ENCODE assay signal across 27 mouse cellular contexts in the genomic region with DNA sequence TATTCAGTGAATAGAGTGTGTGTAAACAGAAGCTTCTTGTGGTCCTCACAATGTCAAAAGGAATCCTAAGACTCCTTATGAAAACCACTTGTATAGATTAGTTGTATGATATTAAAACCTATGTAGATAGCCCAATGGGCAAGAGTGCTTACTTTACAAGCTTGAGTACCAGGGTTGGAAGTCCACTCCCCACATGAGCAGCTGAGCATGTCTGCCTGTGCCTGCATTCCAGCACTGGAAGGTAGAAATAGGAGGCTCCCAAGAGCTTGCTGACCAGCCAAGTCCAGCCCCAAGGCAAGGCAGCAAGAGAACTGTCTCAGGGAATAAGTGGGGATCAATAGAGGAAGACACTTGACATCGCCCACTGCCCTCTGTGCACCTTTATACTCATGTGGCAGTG. TPM values are rescaled to one million over a fixed set of nuclear protein-coding genes. Genes with fewer than 3 reads are reported as not detected.
DNase-seq lines count a peak whose midpoint lies in the region; ATAC-seq and TF ChIP-seq lines count a peak whose summit lies in the region.
"Had no signal": no experiment of that assay in that cellular context is flagged by ENCODE, and none has a peak within 500 bp of the region (broad histone marks: within the 10 kb centered on the region; RNA-seq: fewer than 3 reads in every experiment).

No protein-coding gene starts in this region.

- H3K9ac ChIP-seq in kidney, embryonic 14.5 days (ENCODE audit: low read depth, low read length) = no peak overlapping the region
- H3K9ac ChIP-seq in liver, embryonic 13.5 days = no peak overlapping the region
- no peak overlapping the region for H3K9ac ChIP-seq in liver, embryonic 12.5 days
- H3K9ac ChIP-seq: embryonic facial prominence, embryonic 12.5 days; embryonic facial prominence, embryonic 15.5 days; forebrain, embryonic 12.5 days; forebrain, embryonic 15.5 days; heart, embryonic 13.5 days; hindbrain, embryonic 14.5 days had no signal

- H3K36me3 ChIP-seq in kidney, adult 2 months (ENCODE audit: control insufficient read depth, insufficient read depth, low read length) = no peaks in the 10 kb centered on the region
- peaks cover 4% of the 10 kb centered on the region; the same call in 1 of the 2 replicates for H3K36me3 ChIP-seq in kidney, embryonic 14.5 days (ENCODE audit: control insufficient read depth, insufficient read depth, low read length)
- peaks cover 44% of the 10 kb centered on the region for H3K36me3 ChIP-seq in liver, embryonic 13.5 days
- peaks cover 43% of the 10 kb centered on the region for H3K36me3 ChIP-seq in liver, embryonic 12.5 days
- no peaks in the 10 kb centered on the region for H3K36me3 ChIP-seq in E14TG2a.4 (ENCODE audit: insufficient read depth, low read length)
- H3K36me3 ChIP-seq: forebrain, embryonic 15.5 days had no signal

- no peak overlapping the region for H3K4me2 ChIP-seq in kidney, embryonic 14.5 days (replicated peaks; ENCODE audit: low read depth, low read length)
- H3K4me2 ChIP-seq in liver, embryonic 13.5 days = no peak overlapping the region
- H3K4me2 ChIP-seq in liver, embryonic 12.5 days = no peak overlapping the region
- H3K4me2 ChIP-seq: embryonic facial prominence, embryonic 12.5 days; embryonic facial prominence, embryonic 15.5 days; forebrain, embryonic 12.5 days; forebrain, embryonic 15.5 days; heart, embryonic 13.5 days; hindbrain, embryonic 14.5 days had no signal

- H3K27me3 ChIP-seq in kidney, adult 2 months (replicated peaks; ENCODE audit: control insufficient read depth, insufficient read depth, low read length) = no peaks in the 10 kb centered on the region
- H3K27me3 ChIP-seq in kidney, embryonic 14.5 days (ENCODE audit: control insufficient read depth, insufficient read depth, low read length) = no peaks in the 10 kb centered on the region
- no peaks in the 10 kb centered on the region for H3K27me3 ChIP-seq in liver, embryonic 13.5 days
- no peaks in the 10 kb centered on the region for H3K27me3 ChIP-seq in liver, embryonic 12.5 days (replicated peaks)
- no peaks in the 10 kb centered on the region for H3K27me3 ChIP-seq in E14TG2a.4 (ENCODE audit: insufficient read depth, low read length)
- H3K27me3 ChIP-seq: CH12.LX; embryonic facial prominence, embryonic 12.5 days; embryonic facial prominence, embryonic 15.5 days; forebrain, embryonic 12.5 days; forebrain, embryonic 15.5 days; heart, embryonic 13.5 days had no signal

- no peak for ATAC-seq in kidney, embryonic 14.5 days (ENCODE audit: low FRiP score, low TSS enrichment)
- ATAC-seq in liver, embryonic 13.5 days (ENCODE audit: low read depth) = no peak
- no peak for ATAC-seq in liver, embryonic 12.5 days
- ATAC-seq: forebrain, embryonic 15.5 days; hindbrain, postnatal 0 days had no signal

- no peak overlapping the region for H3K27ac ChIP-seq in kidney, adult 2 months (ENCODE audit: insufficient read depth, low read depth, low read length)
- no peak overlapping the region for H3K27ac ChIP-seq in kidney, embryonic 14.5 days (ENCODE audit: low read depth, low read length)
- 0 out of 2 replicates have a peak overlapping the region, but pooled peaks have one; percentile 21 for H3K27ac ChIP-seq in liver, embryonic 13.5 days
- no peak overlapping the region for H3K27ac ChIP-seq in liver, embryonic 12.5 days
- H3K27ac ChIP-seq in left cerebral cortex, adult 2 months = no peak overlapping the region
- H3K27ac ChIP-seq: embryonic facial prominence, embryonic 12.5 days; embryonic facial prominence, embryonic 15.5 days; forebrain, embryonic 12.5 days; heart, adult 2 months; heart, embryonic 10.5 days; heart, embryonic 13.5 days; hindbrain, embryonic 14.5 days; hindbrain, postnatal 0 days had no signal

- no peak for TF ChIP-seq CTCF in kidney, adult 2 months (conservative IDR thresholded peaks at IDR 0.05; ENCODE audit: insufficient read depth, insufficient read length, low read depth, low read length)
- TF ChIP-seq CTCF in E14TG2a.4 (conservative IDR thresholded peaks at IDR 0.05; ENCODE audit: low read length) = no peak
- TF ChIP-seq CTCF in left cerebral cortex, adult 2 months (IDR thresholded peaks at IDR 0.05) = no peak

- H3K9me3 ChIP-seq in kidney, embryonic 14.5 days (ENCODE audit: control insufficient read depth, low read length) = no peaks in the 10 kb centered on the region
- H3K9me3 ChIP-seq in liver, embryonic 13.5 days (replicated peaks) = no peaks in the 10 kb centered on the region; the same call in 1 of the 2 replicates
- no peaks in the 10 kb centered on the region for H3K9me3 ChIP-seq in liver, embryonic 12.5 days (replicated peaks)
- H3K9me3 ChIP-seq in E14TG2a.4 (ENCODE audit: low read length) = no peaks in the 10 kb centered on the region
- H3K9me3 ChIP-seq: embryonic facial prominence, embryonic 12.5 days; embryonic facial prominence, embryonic 15.5 days; forebrain, embryonic 12.5 days; forebrain, embryonic 15.5 days; heart, embryonic 10.5 days had no signal

- WGBS in kidney, adult 2 months = 90% methylated on average over 1 of the region's 1 CpGs
- WGBS in kidney, embryonic 14.5 days = 100% methylated on average over 1 of the region's 1 CpGs
- WGBS in liver, embryonic 13.5 days (ENCODE audit: insufficient replicate concordance) = 93% methylated on average over 1 of the region's 1 CpGs
- 90% methylated on average over 1 of the region's 1 CpGs for WGBS in liver, embryonic 12.5 days (ENCODE audit: insufficient replicate concordance)

- no peak for TF ChIP-seq POLR2A in kidney, adult 2 months (IDR thresholded peaks at IDR 0.05; ENCODE audit: low read depth, low read length)

- peak; percentile 12 for DNase-seq in kidney, adult 2 months
- DNase-seq in liver, embryonic 13.5 days = no peak
- DNase-seq in R1 (ENCODE audit: low read depth, low spot score) = peak; percentile 37
- DNase-seq in left cerebral cortex, adult 2 months (ENCODE audit: extremely low spot score in 1 of 2, low spot score in 2 of 2) = no peak
- DNase-seq: adrenal gland, postnatal 10 days; adrenal gland, postnatal 36 days; B cell, adult 2 months; cerebellum, adult 18-20 months; cerebellum, adult 9-11 months; cerebellum, postnatal 25 days; gastrocnemius, postnatal 36 days; heart, adult 2 months; heart, postnatal 14 days; heart, postnatal 4 days had no signal

- no peak overlapping the region for H3K4me3 ChIP-seq in kidney, adult 2 months (ENCODE audit: insufficient read depth, low read depth, low read length)
- no peak overlapping the region for H3K4me3 ChIP-seq in kidney, embryonic 14.5 days (ENCODE audit: low read length)
- H3K4me3 ChIP-seq in liver, embryonic 13.5 days (replicated peaks) = no peak overlapping the region
- H3K4me3 ChIP-seq in liver, embryonic 12.5 days = no peak overlapping the region
- H3K4me3 ChIP-seq in E14TG2a.4 (replicated peaks; ENCODE audit: low read length) = peak overlapping the region; percentile 23; the same call in 1 of the 2 replicates
- no peak overlapping the region for H3K4me3 ChIP-seq in left cerebral cortex, adult 2 months
- H3K4me3 ChIP-seq: embryonic facial prominence, embryonic 12.5 days; embryonic facial prominence, embryonic 15.5 days; erythroblast, embryonic 14.5 days; forebrain, embryonic 12.5 days; forebrain, embryonic 15.5 days; heart, adult 2 months; heart, embryonic 10.5 days; heart, embryonic 13.5 days had no signal

- intact Hi-C loops in left cerebral cortex, adult 2 months (cut with DNase I) = no loop called here

- H3K4me1 ChIP-seq in kidney, adult 2 months (ENCODE audit: control insufficient read depth, insufficient read depth, low read length) = no peaks in the 10 kb centered on the region
- H3K4me1 ChIP-seq in kidney, embryonic 14.5 days (ENCODE audit: control insufficient read depth, insufficient read depth, low read length) = no peaks in the 10 kb centered on the region
- peaks cover 16% of the 10 kb centered on the region for H3K4me1 ChIP-seq in liver, embryonic 13.5 days (replicated peaks)
- H3K4me1 ChIP-seq in liver, embryonic 12.5 days = peaks cover 14% of the 10 kb centered on the region
- peaks cover 23% of the 10 kb centered on the region for H3K4me1 ChIP-seq in E14TG2a.4 (replicated peaks; ENCODE audit: low read depth, low read length)
- H3K4me1 ChIP-seq: embryonic facial prominence, embryonic 12.5 days; embryonic facial prominence, embryonic 15.5 days; forebrain, embryonic 12.5 days; forebrain, embryonic 15.5 days; heart, embryonic 10.5 days; heart, embryonic 13.5 days had no signal

RNA-seq across cellular contexts. Expression of a gene that starts 26.3 kb away (rescaled TPM):
- 6.5 and 6.9 TPM in 2 replicates for polyA plus RNA-seq in kidney, adult 2 months (2012; rRNA removed)
- polyA plus RNA-seq in kidney, embryonic 14.5 days (2014; fragmentation: Nextera tagmentation; extraction: Ambion mirVana) = 4.3 and 5.6 TPM in 2 replicates
- 2.7 and 3.2 TPM in 2 replicates for polyA plus RNA-seq in liver, embryonic 13.5 days (2015; fragmentation: Nextera tagmentation; extraction: Ambion mirVana)
- 3.0 and 3.3 TPM in 2 replicates for polyA plus RNA-seq in liver, embryonic 12.5 days (2016; fragmentation: Nextera tagmentation; extraction: Ambion mirVana)
- total RNA-seq in left cerebral cortex, adult 2 months (2021) = 10 to 100 TPM; 35.6 to 36.4 TPM

Comparison
In these comparisons a context has a peak if more than half of its experiments do, and no peak if none do; other contexts are left out.
1. DNase-seq: peak in kidney, adult 2 months (single experiment) and R1 (single experiment); none in liver, embryonic 13.5 days (single experiment) and left cerebral cortex, adult 2 months (0 of 2).